Mouse (Mus musculus): Measurements from ENCODE around the gene Tctex1d1. TPM values are rescaled to one million over a fixed set of nuclear protein-coding genes. Genes with fewer than 3 reads are reported as not detected.

Tctex1d1 gene
- polyA plus RNA-seq, 1 experiment: 0.34 TPM

DNA sequence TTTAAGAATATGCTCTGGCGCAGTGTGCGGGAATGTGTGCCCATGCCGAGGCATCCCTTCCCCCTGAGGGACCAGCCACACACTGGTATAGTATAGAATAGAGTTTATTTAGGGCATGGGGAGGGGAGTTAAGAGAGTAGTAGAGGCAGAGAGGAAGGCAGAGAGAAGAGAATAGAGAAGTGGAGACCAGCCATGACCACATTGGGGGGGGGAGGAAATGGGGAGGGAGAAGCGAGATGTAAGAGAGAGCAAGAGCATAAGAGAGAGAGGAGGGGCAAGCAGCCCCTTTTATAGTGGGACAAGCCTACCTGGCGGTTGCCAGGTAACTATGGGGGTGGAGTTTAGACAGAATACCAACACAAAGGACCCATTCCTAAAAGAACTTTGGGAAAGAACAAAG is 19.0 kb upstream of the Tctex1d1 start:
- no peak overlapping the region for H3K4me3 ChIP-seq (replicated peaks; ENCODE audit: insufficient read depth, low read depth, low read length)
- H3K27me3 ChIP-seq (ENCODE audit: control insufficient read depth, insufficient read depth, low read length): no peaks in the 10 kb centered on the region
- TF ChIP-seq CTCF (IDR thresholded peaks at IDR 0.05; ENCODE audit: borderline replicate concordance, insufficient read depth, low read depth, low read length) (no peak), POLR2A (IDR thresholded peaks at IDR 0.05; ENCODE audit: borderline replicate concordance, insufficient read depth, low read length) (no peak)
- no peak overlapping the region for H3K27ac ChIP-seq (ENCODE audit: insufficient read depth, low read length)
- DNase-seq: no peak
- 88% methylated on average over 5 of the region's 5 CpGs for WGBS
- no peaks in the 10 kb centered on the region for H3K4me1 ChIP-seq (ENCODE audit: control insufficient read depth, insufficient read depth, low read length)

DNA sequence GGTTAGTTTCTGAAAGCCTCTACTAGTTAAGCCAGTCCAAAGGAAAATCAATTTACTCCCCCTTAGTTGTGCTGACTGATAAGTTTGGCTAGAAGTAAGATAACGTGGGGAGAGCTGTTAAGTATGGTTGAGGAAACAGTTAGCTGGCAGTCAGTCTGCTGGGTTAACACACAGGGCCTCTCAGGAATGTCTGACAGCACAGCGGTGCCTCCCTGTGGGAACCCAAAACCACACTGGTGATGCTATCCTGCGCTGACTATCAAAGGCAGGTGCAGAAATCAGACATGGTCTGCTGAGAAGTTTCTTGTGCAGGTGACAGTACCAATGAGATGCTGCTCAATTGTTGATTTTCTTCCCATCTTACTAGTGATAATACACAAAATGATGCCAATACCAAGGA is 14.2 kb upstream of the Tctex1d1 start:
- TF ChIP-seq POLR2A (IDR thresholded peaks at IDR 0.05; ENCODE audit: borderline replicate concordance, insufficient read depth, low read length): no peak
- no peak for TF ChIP-seq CTCF (IDR thresholded peaks at IDR 0.05; ENCODE audit: borderline replicate concordance, insufficient read depth, low read depth, low read length)
- 56% methylated on average over 3 of the region's 3 CpGs for WGBS
- H3K27me3 ChIP-seq (ENCODE audit: control insufficient read depth, insufficient read depth, low read length): no peaks in the 10 kb centered on the region

DNA sequence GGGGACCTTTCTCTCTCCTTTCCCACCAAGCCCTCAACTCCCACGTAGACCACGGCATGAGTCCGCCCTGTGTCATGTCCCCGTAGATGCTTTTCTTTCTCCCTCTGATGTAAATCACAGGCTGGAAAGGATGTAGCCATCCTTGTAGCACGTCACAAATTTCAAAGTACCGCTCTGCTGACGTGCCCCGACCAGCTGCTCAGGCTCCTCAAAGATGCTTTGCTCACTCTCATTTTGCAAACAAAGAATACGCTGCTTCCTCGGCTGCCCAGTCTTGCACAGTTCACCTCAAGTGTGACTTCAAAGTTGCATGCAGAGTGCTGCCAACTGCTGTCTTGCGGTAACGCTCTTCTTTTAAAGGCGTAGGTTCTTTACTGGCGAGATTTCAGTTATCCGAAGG is 10.6 kb upstream of the Tctex1d1 start:
- 75% methylated on average over 15 of the region's 15 CpGs for WGBS
- H3K27ac ChIP-seq (ENCODE audit: insufficient read depth, low read length): no peak overlapping the region
- H3K27me3 ChIP-seq (ENCODE audit: control insufficient read depth, insufficient read depth, low read length): no peaks in the 10 kb centered on the region
- no peak overlapping the region for H3K4me3 ChIP-seq (replicated peaks; ENCODE audit: insufficient read depth, low read depth, low read length)
- DNase-seq: no peak
- no peak for TF ChIP-seq CTCF (IDR thresholded peaks at IDR 0.05; ENCODE audit: borderline replicate concordance, insufficient read depth, low read depth, low read length)
- no peak for TF ChIP-seq POLR2A (IDR thresholded peaks at IDR 0.05; ENCODE audit: borderline replicate concordance, insufficient read depth, low read length)
- H3K4me1 ChIP-seq (ENCODE audit: control insufficient read depth, insufficient read depth, low read length): no peaks in the 10 kb centered on the region

More for the DNA sequence above, 14.2 kb upstream of the Tctex1d1 start:
- Histone ChIP-seq H3K4me1 (ENCODE audit: control insufficient read depth, insufficient read depth, low read length) (no peaks in the 10 kb centered on the region), H3K27ac (ENCODE audit: insufficient read depth, low read length) (no peak overlapping the region), H3K4me3 (replicated peaks; ENCODE audit: insufficient read depth, low read depth, low read length) (no peak overlapping the region)
- DNase-seq: no peak

DNA sequence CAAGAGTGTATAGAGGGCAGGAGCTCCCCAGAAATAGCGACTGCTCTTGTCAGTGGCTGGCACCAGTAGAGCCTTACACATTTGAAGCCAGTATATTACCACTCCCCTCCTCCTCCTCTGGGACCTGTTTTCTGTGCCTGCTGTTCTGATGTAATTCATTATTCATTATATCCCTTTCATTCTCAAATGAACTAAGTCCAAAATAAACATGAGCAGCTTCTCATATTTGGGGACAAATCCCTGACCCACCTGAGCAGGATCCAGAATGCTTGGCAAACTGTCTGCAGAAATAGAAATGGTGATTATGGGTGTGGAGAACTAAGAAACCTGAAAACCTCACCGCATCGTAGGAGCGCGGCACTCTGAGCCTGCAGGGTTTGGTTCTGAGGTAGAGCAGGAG is 8.8 kb upstream of the Tctex1d1 start:
- no peaks in the 10 kb centered on the region for H3K4me1 ChIP-seq (ENCODE audit: control insufficient read depth, insufficient read depth, low read length)
- no peaks in the 10 kb centered on the region for H3K27me3 ChIP-seq (ENCODE audit: control insufficient read depth, insufficient read depth, low read length)
- TF ChIP-seq POLR2A (IDR thresholded peaks at IDR 0.05; ENCODE audit: borderline replicate concordance, insufficient read depth, low read length) (no peak), CTCF (IDR thresholded peaks at IDR 0.05; ENCODE audit: borderline replicate concordance, insufficient read depth, low read depth, low read length) (no peak)
- DNase-seq: no peak
- no peak overlapping the region for H3K27ac ChIP-seq (ENCODE audit: insufficient read depth, low read length)
- 86% methylated on average over 5 of the region's 5 CpGs for WGBS
- H3K4me3 ChIP-seq (replicated peaks; ENCODE audit: insufficient read depth, low read depth, low read length): no peak overlapping the region

DNA sequence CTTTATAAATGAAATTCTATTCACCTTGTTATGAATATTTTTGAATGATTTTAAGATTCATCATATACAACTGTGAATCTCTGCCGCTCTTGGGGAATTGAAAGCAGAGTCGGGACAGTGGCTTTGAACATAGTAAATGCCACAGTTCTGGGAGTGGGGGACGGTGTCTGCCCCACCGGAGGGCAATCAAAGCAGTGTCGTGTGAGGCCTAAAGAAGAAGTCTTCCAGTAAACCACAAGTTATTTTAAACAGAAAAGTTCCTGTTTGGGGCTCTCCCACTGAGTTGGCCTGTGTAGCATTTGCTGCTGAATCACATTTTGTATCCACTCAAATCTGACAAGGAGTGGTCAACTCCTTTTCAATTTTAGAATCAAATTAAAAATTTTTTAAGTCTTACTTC is 7.2 kb upstream of the Tctex1d1 start:
- H3K4me3 ChIP-seq (replicated peaks; ENCODE audit: insufficient read depth, low read depth, low read length): no peak overlapping the region
- H3K27ac ChIP-seq (ENCODE audit: insufficient read depth, low read length): no peak overlapping the region
- no peak for TF ChIP-seq POLR2A (IDR thresholded peaks at IDR 0.05; ENCODE audit: borderline replicate concordance, insufficient read depth, low read length)
- no peak for TF ChIP-seq CTCF (IDR thresholded peaks at IDR 0.05; ENCODE audit: borderline replicate concordance, insufficient read depth, low read depth, low read length)
- H3K27me3 ChIP-seq (ENCODE audit: control insufficient read depth, insufficient read depth, low read length): no peaks in the 10 kb centered on the region
- no peak for DNase-seq
- H3K4me1 ChIP-seq (ENCODE audit: control insufficient read depth, insufficient read depth, low read length): no peaks in the 10 kb centered on the region
- 76% methylated on average over 5 of the region's 5 CpGs for WGBS

DNA sequence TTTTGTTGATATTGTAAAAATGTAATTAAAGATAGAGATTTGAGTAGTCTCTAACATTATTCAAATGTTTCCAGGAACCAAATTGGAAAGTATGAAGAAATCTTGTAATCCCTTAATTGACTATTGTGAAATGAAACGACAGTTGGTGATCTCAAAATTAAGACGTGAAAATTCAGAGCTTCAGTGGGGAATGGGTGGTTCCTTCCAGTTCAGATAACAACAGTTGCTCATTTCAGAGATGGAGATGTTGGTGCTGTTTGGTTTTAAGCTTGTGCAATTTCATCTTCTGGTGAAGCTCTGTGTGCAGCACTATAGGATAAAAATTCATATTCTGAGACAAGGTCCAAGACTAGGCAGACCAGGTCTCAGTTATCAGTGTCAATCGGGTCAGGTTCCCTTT is 6.3 kb upstream of the Tctex1d1 start:
- no peak overlapping the region for H3K4me3 ChIP-seq (replicated peaks; ENCODE audit: insufficient read depth, low read depth, low read length)
- TF ChIP-seq POLR2A (IDR thresholded peaks at IDR 0.05; ENCODE audit: borderline replicate concordance, insufficient read depth, low read length) (no peak), CTCF (IDR thresholded peaks at IDR 0.05; ENCODE audit: borderline replicate concordance, insufficient read depth, low read depth, low read length) (no peak)
- DNase-seq: no peak
- 63% methylated on average over 3 of the region's 3 CpGs for WGBS
- H3K27me3 ChIP-seq (ENCODE audit: control insufficient read depth, insufficient read depth, low read length): no peaks in the 10 kb centered on the region
- H3K27ac ChIP-seq (ENCODE audit: insufficient read depth, low read length): no peak overlapping the region
- H3K4me1 ChIP-seq (ENCODE audit: control insufficient read depth, insufficient read depth, low read length): no peaks in the 10 kb centered on the region

DNA sequence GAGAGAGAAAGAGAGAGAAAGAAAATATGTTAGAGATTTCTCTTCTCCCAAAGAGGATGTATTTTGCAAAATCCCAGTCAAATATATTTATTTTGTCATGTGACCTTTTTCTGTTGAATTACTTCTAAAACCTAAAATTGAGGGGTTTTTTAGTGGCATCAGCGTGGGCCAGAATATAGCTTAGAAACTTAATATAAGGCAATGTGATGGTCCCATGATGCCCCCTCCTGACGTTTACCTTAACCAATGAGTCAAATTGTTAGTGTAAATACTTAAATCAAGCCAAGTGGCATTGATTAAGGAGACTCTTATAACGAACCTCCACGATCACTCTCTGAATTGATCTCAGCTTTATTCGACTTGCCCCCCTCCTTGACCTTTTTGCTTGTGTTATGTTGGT is 4.2 kb upstream of the Tctex1d1 start:
- Histone ChIP-seq H3K4me3 (replicated peaks; ENCODE audit: insufficient read depth, low read depth, low read length) (no peak overlapping the region), H3K4me1 (ENCODE audit: control insufficient read depth, insufficient read depth, low read length) (peaks cover 4% of the 10 kb centered on the region; the same call in 1 of the 2 replicates), H3K27me3 (ENCODE audit: control insufficient read depth, insufficient read depth, low read length) (no peaks in the 10 kb centered on the region), H3K27ac (ENCODE audit: insufficient read depth, low read length) (no peak overlapping the region)
- no peak for DNase-seq
- WGBS: 73% methylated on average over 5 of the region's 5 CpGs
- TF ChIP-seq POLR2A (IDR thresholded peaks at IDR 0.05; ENCODE audit: borderline replicate concordance, insufficient read depth, low read length): no peak
- TF ChIP-seq CTCF (IDR thresholded peaks at IDR 0.05; ENCODE audit: borderline replicate concordance, insufficient read depth, low read depth, low read length): no peak

DNA sequence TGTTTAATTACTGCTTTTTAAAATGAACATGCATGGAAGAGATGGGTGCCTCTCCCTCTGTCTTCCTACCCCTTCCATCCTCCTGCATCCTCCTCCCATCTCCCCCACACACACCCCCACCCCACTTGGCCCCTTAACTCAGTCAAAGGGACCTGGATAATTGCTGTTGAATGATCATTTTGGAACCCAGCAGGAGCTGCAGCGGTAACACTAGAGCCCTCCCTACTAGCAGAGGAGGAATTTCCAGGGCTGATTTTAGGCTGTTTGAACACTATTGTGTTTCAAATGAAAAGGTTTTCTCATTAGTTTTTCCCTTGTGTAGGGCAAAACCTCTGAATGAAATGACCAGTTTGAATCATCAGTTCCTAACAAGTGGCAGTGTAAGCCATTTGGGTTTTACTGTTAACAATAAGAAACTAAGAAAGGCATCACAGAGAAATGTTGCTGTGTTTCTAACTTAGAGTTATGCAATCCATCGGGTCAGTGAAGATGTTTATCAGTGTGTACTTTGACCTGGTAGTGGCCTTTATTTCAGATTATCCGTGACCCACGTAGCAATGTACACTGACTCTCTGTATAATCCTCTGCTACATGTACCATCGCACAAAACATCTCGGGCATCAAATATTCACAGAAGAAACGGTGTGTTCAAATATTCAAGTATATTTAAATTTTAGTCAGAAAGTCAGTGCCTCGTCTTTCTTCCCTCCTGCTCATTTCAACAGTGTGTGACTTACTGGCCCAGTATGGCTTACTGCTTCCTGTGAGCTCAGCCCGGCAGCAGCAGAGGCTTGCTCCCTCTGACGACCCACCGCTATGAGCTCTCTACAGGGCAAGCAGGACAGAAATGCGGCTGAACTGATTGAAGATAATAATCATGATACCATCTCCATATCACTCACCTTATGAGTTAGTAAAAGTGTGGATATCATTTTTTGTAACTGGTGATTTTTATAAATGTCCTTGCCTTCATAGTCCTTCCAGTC is 1.8 kb upstream of the Tctex1d1 start:
- Histone ChIP-seq H3K27me3 (ENCODE audit: control insufficient read depth, insufficient read depth, low read length) (no peaks in the 10 kb centered on the region; the same call in 1 of the 2 replicates), H3K4me3 (replicated peaks; ENCODE audit: insufficient read depth, low read depth, low read length) (no peak overlapping the region), H3K4me1 (ENCODE audit: control insufficient read depth, insufficient read depth, low read length) (peaks cover 4% of the 10 kb centered on the region; the same call in 1 of the 2 replicates), H3K27ac (ENCODE audit: insufficient read depth, low read length) (no peak overlapping the region)
- DNase-seq: no peak
- TF ChIP-seq CTCF (IDR thresholded peaks at IDR 0.05; ENCODE audit: borderline replicate concordance, insufficient read depth, low read depth, low read length) (no peak), POLR2A (IDR thresholded peaks at IDR 0.05; ENCODE audit: borderline replicate concordance, insufficient read depth, low read length) (no peak)
- 67% methylated on average over 12 of the region's 12 CpGs for WGBS
